Mouse (Mus musculus): Measurements from ENCODE around the gene Cebpzos.

Cebpzos gene

GRCm38 (mm10) chr17:78942579-78942978 is 26.3 kb downstream of the Cebpzos start:
- no peak for DNase-seq

GRCm38 (mm10) chr17:78951225-78951624 is 34.9 kb downstream of the Cebpzos start:
- DNase-seq: no peak

GRCm38 (mm10) chr17:78952070-78952469 is 35.8 kb downstream of the Cebpzos start:
- no peak for DNase-seq

- DNase-seq: no peak
These were observed 36.9 kb downstream of the Cebpzos start for GRCm38 (mm10) chr17:78953240-78953639.

GRCm38 (mm10) chr17:78959473-78959872 is 43.2 kb downstream of the Cebpzos start:
- DNase-seq: no peak

- no peak for DNase-seq
These were observed 48.1 kb downstream of the Cebpzos start for GRCm38 (mm10) chr17:78964387-78964786.

GRCm38 (mm10) chr17:78966092-78966883 is 50.0 kb downstream of the Cebpzos start:
- DNase-seq: no peak

GRCm38 (mm10) chr17:78968500-78968899 is 52.2 kb downstream of the Cebpzos start:
- DNase-seq: no peak
